12 mouse cellular contexts compared by ENCODE assay signal in the genomic region with DNA sequence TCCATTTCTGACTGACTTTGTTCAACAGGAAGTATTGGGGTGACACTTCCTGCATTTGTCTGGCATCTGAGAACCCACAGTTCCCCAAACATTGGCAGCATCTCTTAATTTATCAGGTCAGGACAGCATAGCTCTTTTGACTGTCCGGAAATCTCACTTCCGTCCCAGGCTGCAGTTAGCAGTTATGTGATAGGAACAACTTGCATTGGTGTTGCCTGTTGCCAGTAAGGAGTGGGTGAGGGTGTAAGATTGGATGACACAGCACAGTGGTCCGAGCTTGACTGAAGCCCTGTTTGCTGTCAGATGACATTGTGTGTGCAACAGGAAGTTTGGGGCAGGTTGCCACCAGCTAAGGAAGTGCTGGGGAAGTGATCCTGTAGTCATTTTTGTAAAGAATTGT. TPM values are rescaled to one million over a fixed set of nuclear protein-coding genes. Genes with fewer than 3 reads are reported as not detected.
DNase-seq lines count a peak whose midpoint lies in the region; ATAC-seq and TF ChIP-seq lines count a peak whose summit lies in the region.
"Had no signal": no experiment of that assay in that cellular context is flagged by ENCODE, and none has a peak within 500 bp of the region (broad histone marks: within the 10 kb centered on the region; RNA-seq: fewer than 3 reads in every experiment).

No protein-coding gene starts in this region.

- H3K4me2 ChIP-seq in intestine, embryonic 16.5 days (ENCODE audit: low read depth, low read length), result no peak overlapping the region
- no peak overlapping the region for H3K4me2 ChIP-seq in midbrain, embryonic 14.5 days (ENCODE audit: low read length)
- H3K4me2 ChIP-seq: heart, embryonic 12.5 days had no signal

- peaks cover 11% of the 10 kb centered on the region for H3K4me1 ChIP-seq in thymus, adult 2 months (replicated peaks; ENCODE audit: control insufficient read depth, insufficient read depth, low read length)
- no peaks in the 10 kb centered on the region for H3K4me1 ChIP-seq in intestine, embryonic 16.5 days (ENCODE audit: control insufficient read depth, insufficient read depth, low read length)
- H3K4me1 ChIP-seq in midbrain, embryonic 14.5 days (ENCODE audit: control insufficient read depth, insufficient read depth, low read length), result no peaks in the 10 kb centered on the region
- H3K4me1 ChIP-seq: heart, embryonic 12.5 days had no signal

- no peak for TF ChIP-seq CTCF in thymus, adult 2 months (IDR thresholded peaks at IDR 0.05; ENCODE audit: borderline replicate concordance, control insufficient read depth, extremely low read depth, insufficient read depth, low read length, poor library complexity)

- TF ChIP-seq POLR2A in thymus, adult 2 months (IDR thresholded peaks at IDR 0.05; ENCODE audit: control insufficient read depth, extremely low read depth, insufficient read depth, low read length, poor library complexity), result no peak

- no peaks in the 10 kb centered on the region for H3K9me3 ChIP-seq in intestine, embryonic 16.5 days (ENCODE audit: control insufficient read depth, low read length)
- H3K9me3 ChIP-seq in midbrain, embryonic 14.5 days (ENCODE audit: control insufficient read depth, low read length), result no peaks in the 10 kb centered on the region
- H3K9me3 ChIP-seq: heart, embryonic 12.5 days had no signal

- no peaks in the 10 kb centered on the region for H3K36me3 ChIP-seq in thymus, adult 2 months (ENCODE audit: control insufficient read depth, insufficient read depth, low read length)
- no peaks in the 10 kb centered on the region for H3K36me3 ChIP-seq in intestine, embryonic 16.5 days (ENCODE audit: control insufficient read depth, insufficient read depth, low read length)
- H3K36me3 ChIP-seq in midbrain, embryonic 14.5 days (ENCODE audit: control insufficient read depth, insufficient read depth, low read length), result no peaks in the 10 kb centered on the region

- H3K9ac ChIP-seq in intestine, embryonic 16.5 days (ENCODE audit: low read depth, low read length), result no peak overlapping the region
- H3K9ac ChIP-seq in midbrain, embryonic 14.5 days (replicated peaks; ENCODE audit: low read length), result no peak overlapping the region
- H3K9ac ChIP-seq: heart, embryonic 12.5 days had no signal

- H3K27ac ChIP-seq in thymus, adult 2 months (ENCODE audit: control insufficient read depth, insufficient read depth, low read length), result peak overlapping the region; percentile 33; the same call in 1 of the 2 replicates
- no peak overlapping the region for H3K27ac ChIP-seq in intestine, embryonic 16.5 days (ENCODE audit: low read length)
- no peak overlapping the region for H3K27ac ChIP-seq in midbrain, embryonic 14.5 days (replicated peaks; ENCODE audit: low read depth, low read length)

- no peak overlapping the region for H3K4me3 ChIP-seq in thymus, adult 2 months (ENCODE audit: control insufficient read depth, insufficient read depth, low read length)
- H3K4me3 ChIP-seq in intestine, embryonic 16.5 days (ENCODE audit: low read length), result no peak overlapping the region
- H3K4me3 ChIP-seq in midbrain, embryonic 14.5 days (replicated peaks; ENCODE audit: low read depth, low read length), result no peak overlapping the region
- H3K4me3 ChIP-seq: heart, embryonic 12.5 days had no signal

- H3K27me3 ChIP-seq in thymus, adult 2 months (ENCODE audit: control insufficient read depth, insufficient read depth, low read length), result no peaks in the 10 kb centered on the region
- no peaks in the 10 kb centered on the region for H3K27me3 ChIP-seq in intestine, embryonic 16.5 days (replicated peaks; ENCODE audit: control insufficient read depth, insufficient read depth, low read length)
- H3K27me3 ChIP-seq in midbrain, embryonic 14.5 days (ENCODE audit: control insufficient read depth, insufficient read depth, low read length), result no peaks in the 10 kb centered on the region
- H3K27me3 ChIP-seq: CH12.LX; heart, embryonic 12.5 days had no signal

- ATAC-seq in intestine, embryonic 16.5 days, result no peak
- ATAC-seq in midbrain, embryonic 14.5 days (ENCODE audit: low FRiP score, low TSS enrichment), result no peak

- DNase-seq in kidney, adult 9 months, result peak; percentile 21
- DNase-seq in kidney, adult 8-10 months, result no peak
- DNase-seq in brain, adult 2 months (ENCODE audit: low read depth, low spot score), result peak; percentile 45
- peak; percentile 53 for DNase-seq in lung, postnatal 10 days
- peak; percentile 18 for DNase-seq in thymus, adult 2 months
- no peak for DNase-seq in midbrain, embryonic 14.5 days
- DNase-seq in neural tube, embryonic 10.5 days (ENCODE audit: extremely low spot score, low spot score), result no peak
- DNase-seq: cerebellum, postnatal 10 days; kidney, adult 18-20 months had no signal

- WGBS in thymus, adult 2 months, result 13% methylated on average over 3 of the region's 3 CpGs
- 76% methylated on average over 3 of the region's 3 CpGs for WGBS in intestine, embryonic 16.5 days
- WGBS in midbrain, embryonic 14.5 days, result 94% methylated on average over 3 of the region's 3 CpGs

RNA-seq across cellular contexts. Expression of a gene that starts 18.4 kb away (rescaled TPM):
- 2.7 and 2.9 TPM in 2 replicates for polyA plus RNA-seq in thymus, adult 2 months (2012; rRNA removed)
- polyA plus RNA-seq in intestine, embryonic 16.5 days (2015; fragmentation: Nextera tagmentation; extraction: Ambion mirVana), result 0.45 and 0.58 TPM in 2 replicates
- polyA plus RNA-seq in midbrain, embryonic 14.5 days (2014; fragmentation: Nextera tagmentation; extraction: Ambion mirVana), result 0.08 and 0.13 TPM in 2 replicates

Comparison
In these comparisons a context has a peak if more than half of its experiments do, and no peak if none do; other contexts are left out.
1. DNase-seq: peak in kidney, adult 9 months (single experiment), brain, adult 2 months (single experiment), lung, postnatal 10 days (single experiment) and thymus, adult 2 months (single experiment); none in kidney, adult 8-10 months (0 of 2), midbrain, embryonic 14.5 days (single experiment) and neural tube, embryonic 10.5 days (single experiment).